Mouse (Mus musculus) bone marrow, adult 2 months (tissue): ENCODE measurements around the gene Cdc42se2.

Experiments used
- CTCF ChIP-seq: fragments of 200-500 bp; IDR thresholded peaks from 2 replicates; pipeline ENCODE4 v1.5.1; 2011; ENCODE audit warnings: low read length, control low read depth; ENCODE audit not compliant: control insufficient read depth, insufficient read depth
- POLR2A ChIP-seq: fragments of 200-500 bp; IDR thresholded peaks from 2 replicates; pipeline ENCODE4 v1.6.1; 2011; ENCODE audit warnings: low read depth, mild to moderate bottlenecking, control low read depth, low read length, borderline replicate concordance; ENCODE audit not compliant: control insufficient read depth

DNA sequence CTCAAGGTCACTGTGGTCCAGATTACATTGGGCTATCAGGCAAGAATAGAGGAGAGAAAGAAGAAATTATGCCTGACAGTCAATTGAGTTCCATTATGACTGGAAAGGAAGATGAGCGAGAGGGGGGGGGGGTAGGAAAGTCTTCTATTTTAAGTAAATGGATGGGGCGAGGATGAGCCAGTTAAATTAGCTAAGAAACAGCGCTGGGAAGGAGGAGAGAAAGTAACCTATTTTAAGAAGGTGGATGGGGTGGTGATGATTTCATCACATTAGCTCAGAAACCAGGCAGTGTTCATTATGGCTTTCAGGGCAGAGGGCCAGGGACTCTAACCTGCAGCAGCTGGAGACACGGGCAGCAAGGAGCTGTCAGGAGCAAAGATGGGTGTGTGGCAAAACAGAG, 36.0 kb upstream of the Cdc42se2 start:
- no peak for TF ChIP-seq CTCF
- TF ChIP-seq POLR2A = no peak
